In genomic region chr2:153065747-153066508, GRCm38 (mm10) we compare ENCODE assay signal across 10 mouse cellular contexts. TPM values are rescaled to one million over a fixed set of nuclear protein-coding genes. Genes with fewer than 3 reads are reported as not detected.
DNase-seq lines count a peak whose midpoint lies in the region; ATAC-seq and TF ChIP-seq lines count a peak whose summit lies in the region.
"Had no signal": no experiment of that assay in that cellular context is flagged by ENCODE, and none has a peak within 500 bp of the region (broad histone marks: within the 10 kb centered on the region; RNA-seq: fewer than 3 reads in every experiment).

TSS of gene Ccm2l (plus strand) at chr2:153065955.

- no peaks in the 10 kb centered on the region for H3K9me3 ChIP-seq in midbrain, postnatal 0 days (ENCODE audit: low read length)
- H3K9me3 ChIP-seq in midbrain, embryonic 13.5 days, result no peaks in the 10 kb centered on the region
- no peaks in the 10 kb centered on the region for H3K9me3 ChIP-seq in heart, embryonic 16.5 days (replicated peaks; ENCODE audit: control insufficient read depth, low read length)
- no peaks in the 10 kb centered on the region for H3K9me3 ChIP-seq in stomach, embryonic 16.5 days (replicated peaks; ENCODE audit: control insufficient read depth, low read length)
- H3K9me3 ChIP-seq: G1E had no signal

- TF ChIP-seq POLR2A in liver, adult 2 months (IDR thresholded peaks at IDR 0.05; ENCODE audit: extremely low read depth, insufficient read depth, low read length), result no peak

- H3K27me3 ChIP-seq in midbrain, postnatal 0 days (ENCODE audit: insufficient read depth, low read length), result peaks cover 8% of the 10 kb centered on the region; the same call in 1 of the 2 replicates
- H3K27me3 ChIP-seq in midbrain, embryonic 13.5 days, result peaks cover 29% of the 10 kb centered on the region
- peaks cover 32% of the 10 kb centered on the region for H3K27me3 ChIP-seq in heart, embryonic 16.5 days (ENCODE audit: control insufficient read depth, insufficient read depth, low read length)
- no peaks in the 10 kb centered on the region for H3K27me3 ChIP-seq in liver, adult 2 months (ENCODE audit: control insufficient read depth, insufficient read depth, low read length)
- H3K27me3 ChIP-seq in stomach, embryonic 16.5 days (ENCODE audit: control insufficient read depth, insufficient read depth, low read length), result peaks cover 28% of the 10 kb centered on the region

- no peak within 1 kb of the TSS for H3K9ac ChIP-seq in midbrain, postnatal 0 days (replicated peaks; ENCODE audit: low read length, poor library complexity, severe bottlenecking)
- no peak within 1 kb of the TSS for H3K9ac ChIP-seq in midbrain, embryonic 13.5 days (replicated peaks)
- H3K9ac ChIP-seq in heart, embryonic 16.5 days (ENCODE audit: low read length), result peak within 1 kb of the TSS; percentile 53
- peak within 1 kb of the TSS; percentile 38 for H3K9ac ChIP-seq in liver, adult 2 months (ENCODE audit: low read depth, low read length)
- H3K9ac ChIP-seq in stomach, embryonic 16.5 days (ENCODE audit: low read length), result no peak within 1 kb of the TSS

- TF ChIP-seq CTCF in midbrain, postnatal 0 days (IDR thresholded peaks at IDR 0.05), result no peak
- TF ChIP-seq CTCF in liver, adult 2 months (IDR thresholded peaks at IDR 0.05; ENCODE audit: low read depth, low read length), result no peak

- H3K4me2 ChIP-seq in midbrain, postnatal 0 days (ENCODE audit: low read depth, low read length, poor library complexity, severe bottlenecking), result peak within 1 kb of the TSS; percentile 2; the same call in 1 of the 2 replicates
- H3K4me2 ChIP-seq in midbrain, embryonic 13.5 days (replicated peaks), result no peak within 1 kb of the TSS
- peak within 1 kb of the TSS; percentile 39 for H3K4me2 ChIP-seq in heart, embryonic 16.5 days (ENCODE audit: low read depth, low read length)
- H3K4me2 ChIP-seq in stomach, embryonic 16.5 days (ENCODE audit: low read depth, low read length), result peak within 1 kb of the TSS; percentile 9; the same call in 1 of the 2 replicates

- 65% methylated on average over 12 of the region's 12 CpGs for WGBS in midbrain, postnatal 0 days
- 63% methylated on average over 12 of the region's 12 CpGs for WGBS in midbrain, embryonic 13.5 days
- WGBS in heart, embryonic 16.5 days, result 42% methylated on average over 12 of the region's 12 CpGs
- WGBS in liver, adult 2 months, result 57% methylated on average over 12 of the region's 12 CpGs
- 42% methylated on average over 12 of the region's 12 CpGs for WGBS in stomach, embryonic 16.5 days

- H3K4me3 ChIP-seq in midbrain, postnatal 0 days (ENCODE audit: low read depth, low read length), result no peak within 1 kb of the TSS
- H3K4me3 ChIP-seq in midbrain, embryonic 13.5 days (replicated peaks), result no peak within 1 kb of the TSS
- H3K4me3 ChIP-seq in heart, embryonic 16.5 days (ENCODE audit: low read length), result peak within 1 kb of the TSS; percentile 42
- peak within 1 kb of the TSS; percentile 58 for H3K4me3 ChIP-seq in liver, adult 2 months (ENCODE audit: insufficient read depth, low read depth, low read length)
- H3K4me3 ChIP-seq in stomach, embryonic 16.5 days (replicated peaks; ENCODE audit: low read length), result peak within 1 kb of the TSS; percentile 8
- H3K4me3 ChIP-seq: myocyte had no signal

- no peak within 1 kb of the TSS for H3K27ac ChIP-seq in midbrain, postnatal 0 days (ENCODE audit: low read depth, low read length)
- H3K27ac ChIP-seq in midbrain, embryonic 13.5 days, result no peak within 1 kb of the TSS
- peak within 1 kb of the TSS; percentile 78 for H3K27ac ChIP-seq in heart, embryonic 16.5 days (ENCODE audit: low read length)
- peak within 1 kb of the TSS; percentile 75 for H3K27ac ChIP-seq in liver, adult 2 months (replicated peaks; ENCODE audit: insufficient read depth, low read depth, low read length)
- H3K27ac ChIP-seq in stomach, embryonic 16.5 days (ENCODE audit: low read length), result no peak within 1 kb of the TSS

- no peak for DNase-seq in midbrain, postnatal 0 days (ENCODE audit: low spot score)
- DNase-seq in liver, adult 2 months (ENCODE audit: extremely low read depth, low read depth, low spot score), result no peak
- DNase-seq in layer of hippocampus, postnatal 14 days (ENCODE audit: low spot score in 2 of 2), result no peak
- no peak for DNase-seq in right cerebral cortex, postnatal 36 days (ENCODE audit: low spot score in 2 of 2)

- no peaks in the 10 kb centered on the region; the same call in 1 of the 2 replicates for H3K4me1 ChIP-seq in midbrain, postnatal 0 days (ENCODE audit: insufficient read depth, low read length)
- 0 out of 2 replicates have a peak, but pooled peaks cover 7% of the 10 kb centered on the region for H3K4me1 ChIP-seq in midbrain, embryonic 13.5 days (replicated peaks)
- no peaks in the 10 kb centered on the region for H3K4me1 ChIP-seq in heart, embryonic 16.5 days (ENCODE audit: control insufficient read depth, insufficient read depth, low read length)
- H3K4me1 ChIP-seq in liver, adult 2 months (ENCODE audit: control insufficient read depth, insufficient read depth, low read length), result no peaks in the 10 kb centered on the region
- H3K4me1 ChIP-seq in stomach, embryonic 16.5 days (ENCODE audit: control insufficient read depth, insufficient read depth, low read length), result no peaks in the 10 kb centered on the region

- no peaks in the 10 kb centered on the region for H3K79me2 ChIP-seq in liver, adult 2 months (ENCODE audit: control insufficient read depth, insufficient read depth, low read length)

- ATAC-seq in midbrain, postnatal 0 days (ENCODE audit: low FRiP score), result no peak
- no peak for ATAC-seq in midbrain, embryonic 13.5 days
- peak; percentile 71; the same call in 1 of the 2 replicates for ATAC-seq in heart, embryonic 16.5 days (replicated peaks; ENCODE audit: extremely low read depth, insufficient read depth, low FRiP score)
- 0 out of 2 replicates have a peak, but pooled peaks have one; percentile 37 for ATAC-seq in stomach, embryonic 16.5 days (ENCODE audit: insufficient read depth, low FRiP score)
- no peak for ATAC-seq in erythroblast, adult 5-6 weeks (replicated peaks; ENCODE audit: low FRiP score, poor library complexity, severe bottlenecking)

- no peaks in the 10 kb centered on the region for H3K36me3 ChIP-seq in midbrain, postnatal 0 days (ENCODE audit: insufficient read depth, low read length)
- H3K36me3 ChIP-seq in midbrain, embryonic 13.5 days, result no peaks in the 10 kb centered on the region
- H3K36me3 ChIP-seq in heart, embryonic 16.5 days (ENCODE audit: control insufficient read depth, insufficient read depth), result no peaks in the 10 kb centered on the region
- no peaks in the 10 kb centered on the region for H3K36me3 ChIP-seq in liver, adult 2 months (ENCODE audit: control insufficient read depth, insufficient read depth, low read length)
- no peaks in the 10 kb centered on the region for H3K36me3 ChIP-seq in stomach, embryonic 16.5 days (ENCODE audit: control insufficient read depth, insufficient read depth, low read length)
- H3K36me3 ChIP-seq: G1E had no signal

RNA-seq across cellular contexts. Expression of gene Ccm2l, which starts in this region (rescaled TPM):
- 4.5 and 7.0 TPM in 2 replicates for total RNA-seq in midbrain, postnatal 0 days (2014; rRNA removed)
- 1.1 and 1.3 TPM in 2 replicates for polyA plus RNA-seq in midbrain, postnatal 0 days (2015; fragmentation: Nextera tagmentation; extraction: Ambion mirVana)
- 0.79 and 1.6 TPM in 2 replicates for polyA plus RNA-seq in midbrain, embryonic 13.5 days (2015; fragmentation: Nextera tagmentation; extraction: Ambion mirVana)
- polyA plus RNA-seq in heart, embryonic 16.5 days (2015; fragmentation: Nextera tagmentation; extraction: Ambion mirVana), result 3.0 and 4.8 TPM in 2 replicates
- total RNA-seq in liver, adult 2 months (2014; rRNA removed), result 2.3 and 2.5 TPM in 2 replicates
- polyA plus RNA-seq in liver, adult 2 months (2012; rRNA removed), result 3.4 and 5.5 TPM in 2 replicates
- 0.51 and 1.0 TPM in 2 replicates for polyA plus RNA-seq in stomach, embryonic 16.5 days (2015; fragmentation: Nextera tagmentation; extraction: Ambion mirVana)
- 1 to 10 TPM; 5.5 to 7.4 TPM for total RNA-seq in layer of hippocampus, postnatal 14 days (2021)
- not detected in 2 replicates for total RNA-seq in erythroblast, adult 5-6 weeks (2015; ENCODE audit: low replicate concordance)
- 0.28 TPM in 1 of 2 replicates, not detected in the other for total RNA-seq in erythroblast, adult 5-6 weeks (2017; ENCODE audit: low replicate concordance)
- polyA plus RNA-seq: G1E, myocyte had no signal

Comparison
In these comparisons a context has a peak if more than half of its experiments do, and no peak if none do; other contexts are left out.
1. ATAC-seq: peak in heart, embryonic 16.5 days (single experiment) and stomach, embryonic 16.5 days (single experiment); none in midbrain, postnatal 0 days (single experiment), midbrain, embryonic 13.5 days (single experiment) and erythroblast, adult 5-6 weeks (single experiment).
2. H3K27ac ChIP-seq: peak in heart, embryonic 16.5 days (single experiment) and liver, adult 2 months (single experiment); none in midbrain, postnatal 0 days (single experiment), midbrain, embryonic 13.5 days (single experiment) and stomach, embryonic 16.5 days (single experiment).
3. H3K4me3 ChIP-seq: peak in heart, embryonic 16.5 days (single experiment), liver, adult 2 months (single experiment) and stomach, embryonic 16.5 days (single experiment); none in midbrain, postnatal 0 days (single experiment) and midbrain, embryonic 13.5 days (single experiment).
4. H3K9ac ChIP-seq: peak in heart, embryonic 16.5 days (single experiment) and liver, adult 2 months (single experiment); none in midbrain, postnatal 0 days (single experiment), midbrain, embryonic 13.5 days (single experiment) and stomach, embryonic 16.5 days (single experiment).